Mouse (Mus musculus): Measurements from ENCODE around the gene Cntn5. TPM values are rescaled to one million over a fixed set of nuclear protein-coding genes. Genes with fewer than 3 reads are reported as not detected.

Gene Cntn5
- polyA plus RNA-seq, 1 experiment from 2014 or later: 1.7 TPM

DNA sequence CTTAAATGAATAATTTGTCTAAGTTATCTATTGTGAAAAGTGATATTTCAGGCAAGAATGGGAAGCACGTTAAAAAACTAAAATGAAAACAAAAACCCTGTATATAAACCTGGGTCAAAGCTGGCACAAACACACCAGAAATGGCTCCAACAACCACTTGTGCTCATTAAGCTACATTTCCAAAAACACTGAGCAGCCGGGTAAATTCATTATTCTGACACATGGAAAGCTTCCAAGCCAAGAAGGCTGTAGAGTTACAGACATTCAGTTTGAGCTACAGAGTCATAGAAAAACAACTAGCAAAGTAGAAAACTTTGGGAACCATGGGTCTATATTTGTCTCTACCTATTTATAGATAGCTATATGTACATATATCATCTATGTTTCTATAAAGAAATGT is 1087.1 kb downstream of the Cntn5 start:
- WGBS: 86% methylated on average over 2 of the region's 2 CpGs
- H3K36me3 ChIP-seq (ENCODE audit: control insufficient read depth, insufficient read depth, low read length): no peaks in the 10 kb centered on the region
- no peak overlapping the region for H3K27ac ChIP-seq (ENCODE audit: low read depth, low read length)
- no peak for ATAC-seq (ENCODE audit: low FRiP score)
- H3K4me2 ChIP-seq: no peak overlapping the region
- H3K27me3 ChIP-seq (ENCODE audit: control insufficient read depth, insufficient read depth, low read length): no peaks in the 10 kb centered on the region
- H3K9ac ChIP-seq (ENCODE audit: low read length): no peak overlapping the region
- no peak for DNase-seq (ENCODE audit: low spot score, missing footprints)
- no peak overlapping the region for H3K4me3 ChIP-seq (ENCODE audit: low read depth, low read length)
- H3K9me3 ChIP-seq (ENCODE audit: control insufficient read depth, low read length): no peaks in the 10 kb centered on the region
- no peaks in the 10 kb centered on the region for H3K4me1 ChIP-seq (ENCODE audit: control insufficient read depth, insufficient read depth, low read length)

DNA sequence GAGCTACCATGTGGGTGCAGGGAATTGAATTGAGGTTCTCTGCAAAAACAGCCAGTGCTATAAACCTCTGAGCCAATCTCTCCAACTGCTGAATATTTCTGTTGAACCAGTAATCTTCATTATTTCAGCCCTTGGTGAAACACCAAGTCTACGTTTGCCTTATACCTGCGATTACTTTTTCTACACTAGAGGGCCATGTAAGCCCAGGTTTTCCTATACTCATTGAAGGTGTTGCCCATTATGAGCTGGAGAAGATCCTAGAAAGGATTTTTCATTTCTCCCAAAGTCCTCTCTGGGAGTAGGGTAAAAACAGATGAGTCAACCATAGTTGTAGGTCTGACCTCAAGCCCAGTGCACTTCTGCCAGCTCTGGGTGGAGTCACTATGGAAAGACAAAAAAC is 1105.0 kb downstream of the Cntn5 start:
- no peaks in the 10 kb centered on the region for H3K4me1 ChIP-seq (ENCODE audit: control insufficient read depth, insufficient read depth, low read length)
- 80% methylated on average over 2 of the region's 2 CpGs for WGBS
- H3K9ac ChIP-seq (ENCODE audit: low read length): no peak overlapping the region
- H3K4me3 ChIP-seq (ENCODE audit: low read depth, low read length): no peak overlapping the region
- no peak overlapping the region for H3K4me2 ChIP-seq
- H3K36me3 ChIP-seq (ENCODE audit: control insufficient read depth, insufficient read depth, low read length): no peaks in the 10 kb centered on the region
- ATAC-seq (ENCODE audit: low FRiP score) (no peak), DNase-seq (ENCODE audit: low spot score, missing footprints) (no peak)
- H3K9me3 ChIP-seq (ENCODE audit: control insufficient read depth, low read length): no peaks in the 10 kb centered on the region
- no peaks in the 10 kb centered on the region for H3K27me3 ChIP-seq (ENCODE audit: control insufficient read depth, insufficient read depth, low read length)
- H3K27ac ChIP-seq (ENCODE audit: low read depth, low read length): no peak overlapping the region

DNA sequence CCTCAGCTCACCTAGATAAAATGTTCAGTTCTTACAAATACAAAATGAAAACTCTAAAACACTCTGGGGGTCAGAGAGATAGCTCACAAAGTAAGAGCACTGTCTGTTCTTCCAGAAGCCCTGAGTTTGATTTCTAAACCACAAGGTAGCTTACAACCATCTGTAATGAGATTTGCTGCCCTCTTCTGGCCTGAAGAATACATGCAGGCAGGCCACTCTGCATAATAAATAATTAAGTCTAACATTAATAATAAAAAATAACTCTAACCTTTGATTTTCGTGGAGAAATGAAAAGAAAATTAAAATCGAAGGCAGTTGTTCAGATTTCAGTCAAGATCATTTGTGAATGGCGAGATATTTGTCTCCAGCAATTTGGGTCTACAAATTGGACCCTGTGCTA is 1120.9 kb downstream of the Cntn5 start:
- ATAC-seq (ENCODE audit: low FRiP score) (no peak), DNase-seq (ENCODE audit: low spot score, missing footprints) (no peak)
- no peak overlapping the region for H3K9ac ChIP-seq (ENCODE audit: low read length)
- H3K27me3 ChIP-seq (ENCODE audit: control insufficient read depth, insufficient read depth, low read length): no peaks in the 10 kb centered on the region
- H3K4me1 ChIP-seq (ENCODE audit: control insufficient read depth, insufficient read depth, low read length): no peaks in the 10 kb centered on the region
- WGBS: 60% methylated on average over 3 of the region's 3 CpGs
- H3K36me3 ChIP-seq (ENCODE audit: control insufficient read depth, insufficient read depth, low read length): no peaks in the 10 kb centered on the region
- no peak overlapping the region for H3K27ac ChIP-seq (ENCODE audit: low read depth, low read length)
- H3K4me3 ChIP-seq (ENCODE audit: low read depth, low read length): no peak overlapping the region
- no peak overlapping the region for H3K4me2 ChIP-seq
- H3K9me3 ChIP-seq (ENCODE audit: control insufficient read depth, low read length): no peaks in the 10 kb centered on the region

DNA sequence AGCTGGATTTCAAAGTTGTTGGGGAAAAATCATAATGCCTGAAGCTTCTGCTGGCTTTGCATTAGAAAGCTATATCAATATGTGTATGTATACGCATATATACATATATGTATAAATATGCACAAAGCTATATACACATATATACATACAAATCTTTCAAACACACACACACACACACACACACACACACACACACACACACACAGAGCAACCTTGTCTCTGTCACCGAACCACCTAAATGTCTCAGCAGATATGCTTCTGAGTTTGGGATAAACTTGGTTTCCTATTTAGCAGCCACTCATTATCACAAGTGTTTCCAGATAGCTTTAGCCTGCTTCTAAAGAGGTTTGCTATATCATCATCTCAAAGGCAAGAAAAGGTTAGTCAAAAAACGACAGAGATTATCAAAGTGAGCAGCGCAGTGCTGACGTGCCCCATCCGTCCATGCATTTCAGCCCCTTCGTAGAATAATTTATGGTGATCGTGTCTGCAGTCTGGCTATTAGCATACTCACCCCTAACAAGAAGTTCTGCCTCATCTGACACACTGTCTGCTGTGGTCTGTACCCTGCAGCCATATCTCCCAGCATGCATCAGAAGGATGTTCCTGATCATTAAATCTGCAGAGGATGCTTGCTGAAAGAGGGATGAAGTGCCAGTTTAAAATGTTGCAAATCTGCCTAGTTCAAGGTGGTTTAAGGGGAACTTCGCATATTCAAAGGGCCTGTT is 1123.3 kb downstream of the Cntn5 start:
- ATAC-seq (ENCODE audit: low FRiP score): 0 out of 2 replicates have a peak, but pooled peaks have one; percentile 44
- Histone ChIP-seq H3K4me2 (no peak overlapping the region), H3K27ac (ENCODE audit: low read depth, low read length) (no peak overlapping the region), H3K4me3 (ENCODE audit: low read depth, low read length) (no peak overlapping the region), H3K27me3 (ENCODE audit: control insufficient read depth, insufficient read depth, low read length) (no peaks in the 10 kb centered on the region), H3K9me3 (ENCODE audit: control insufficient read depth, low read length) (no peaks in the 10 kb centered on the region), H3K9ac (ENCODE audit: low read length) (no peak overlapping the region), H3K36me3 (ENCODE audit: control insufficient read depth, insufficient read depth, low read length) (no peaks in the 10 kb centered on the region), H3K4me1 (ENCODE audit: control insufficient read depth, insufficient read depth, low read length) (no peaks in the 10 kb centered on the region)
- WGBS: 83% methylated on average over 9 of the region's 9 CpGs
- DNase-seq (ENCODE audit: low spot score, missing footprints): no peak

DNA sequence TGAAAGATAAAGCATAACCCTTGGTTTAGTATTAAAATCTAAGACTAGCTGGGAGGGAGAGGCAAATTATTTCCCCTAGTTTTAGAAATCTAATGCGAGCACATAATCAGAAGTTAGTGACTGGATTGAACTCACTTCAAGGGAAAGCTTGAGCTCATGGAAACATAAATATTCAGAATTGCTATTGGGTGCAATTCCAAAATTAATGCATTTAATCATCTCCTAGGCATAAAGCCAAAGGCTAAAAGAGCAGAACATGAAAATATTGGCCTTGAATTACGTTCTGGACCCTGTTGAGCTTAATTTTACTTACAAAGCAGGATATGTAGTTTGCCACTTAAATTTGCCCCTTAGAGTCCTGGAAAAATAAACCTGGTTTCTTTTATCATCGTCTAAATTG is 1124.9 kb downstream of the Cntn5 start:
- Histone ChIP-seq H3K4me1 (ENCODE audit: control insufficient read depth, insufficient read depth, low read length) (no peaks in the 10 kb centered on the region), H3K27me3 (ENCODE audit: control insufficient read depth, insufficient read depth, low read length) (no peaks in the 10 kb centered on the region), H3K27ac (ENCODE audit: low read depth, low read length) (no peak overlapping the region), H3K9ac (ENCODE audit: low read length) (no peak overlapping the region), H3K36me3 (ENCODE audit: control insufficient read depth, insufficient read depth, low read length) (no peaks in the 10 kb centered on the region), H3K9me3 (ENCODE audit: control insufficient read depth, low read length) (no peaks in the 10 kb centered on the region), H3K4me2 (no peak overlapping the region), H3K4me3 (ENCODE audit: low read depth, low read length) (no peak overlapping the region)
- 78% methylated on average over 3 of the region's 3 CpGs for WGBS
- no peak for DNase-seq (ENCODE audit: low spot score, missing footprints)
- ATAC-seq (ENCODE audit: low FRiP score): no peak

DNA sequence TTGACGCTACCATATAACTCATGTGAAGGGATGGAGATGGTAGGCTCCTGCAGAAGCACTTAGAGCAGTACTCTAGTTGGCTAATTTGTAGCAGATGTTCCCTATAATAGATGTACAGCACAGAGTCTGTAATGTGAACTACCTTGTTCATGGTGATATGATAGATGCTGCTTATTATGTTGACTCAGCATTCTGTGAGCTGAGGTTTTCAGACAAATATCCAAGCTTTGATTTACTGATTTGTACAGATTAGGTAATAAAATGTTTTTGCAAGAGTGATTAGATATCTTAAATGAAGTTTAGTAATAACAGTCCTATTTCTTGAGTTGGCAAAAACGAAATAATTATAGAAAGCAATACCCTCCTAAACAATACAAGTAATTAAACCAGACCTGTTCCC is 1133.8 kb downstream of the Cntn5 start:
- 76% methylated on average over 2 of the region's 2 CpGs for WGBS
- DNase-seq (ENCODE audit: low spot score, missing footprints) (no peak), ATAC-seq (ENCODE audit: low FRiP score) (no peak)
- no peak overlapping the region for H3K9ac ChIP-seq (ENCODE audit: low read length)
- H3K36me3 ChIP-seq (ENCODE audit: control insufficient read depth, insufficient read depth, low read length): no peaks in the 10 kb centered on the region
- no peaks in the 10 kb centered on the region for H3K27me3 ChIP-seq (ENCODE audit: control insufficient read depth, insufficient read depth, low read length)
- H3K4me3 ChIP-seq (ENCODE audit: low read depth, low read length): no peak overlapping the region
- H3K27ac ChIP-seq (ENCODE audit: low read depth, low read length): no peak overlapping the region
- no peaks in the 10 kb centered on the region for H3K9me3 ChIP-seq (ENCODE audit: control insufficient read depth, low read length)
- no peaks in the 10 kb centered on the region for H3K4me1 ChIP-seq (ENCODE audit: control insufficient read depth, insufficient read depth, low read length)
- H3K4me2 ChIP-seq: no peak overlapping the region

DNA sequence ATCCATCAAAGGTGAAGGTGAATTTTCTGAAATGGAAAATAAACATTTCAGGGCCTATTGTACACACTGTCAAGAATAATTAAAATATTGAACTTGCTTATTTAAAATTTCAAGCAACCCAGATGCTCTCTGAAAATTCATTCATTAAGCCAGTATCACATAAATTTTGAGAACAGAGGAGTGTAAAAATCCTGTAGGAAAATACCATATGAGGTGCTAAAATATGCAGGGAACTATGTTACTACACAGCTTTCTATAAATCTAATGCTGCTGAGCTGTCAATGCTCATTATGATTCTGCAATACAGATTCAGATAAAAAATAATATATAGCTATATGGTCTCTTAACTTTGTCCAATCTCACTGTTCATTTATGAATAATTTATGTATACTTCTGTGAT is 1134.9 kb downstream of the Cntn5 start:
- Histone ChIP-seq H3K27ac (ENCODE audit: low read depth, low read length) (no peak overlapping the region), H3K27me3 (ENCODE audit: control insufficient read depth, insufficient read depth, low read length) (no peaks in the 10 kb centered on the region), H3K36me3 (ENCODE audit: control insufficient read depth, insufficient read depth, low read length) (no peaks in the 10 kb centered on the region), H3K9me3 (ENCODE audit: control insufficient read depth, low read length) (no peaks in the 10 kb centered on the region), H3K9ac (ENCODE audit: low read length) (no peak overlapping the region), H3K4me2 (no peak overlapping the region), H3K4me1 (ENCODE audit: control insufficient read depth, insufficient read depth, low read length) (no peaks in the 10 kb centered on the region), H3K4me3 (ENCODE audit: low read depth, low read length) (no peak overlapping the region)
- DNase-seq (ENCODE audit: low spot score, missing footprints) (no peak), ATAC-seq (ENCODE audit: low FRiP score) (no peak)

DNA sequence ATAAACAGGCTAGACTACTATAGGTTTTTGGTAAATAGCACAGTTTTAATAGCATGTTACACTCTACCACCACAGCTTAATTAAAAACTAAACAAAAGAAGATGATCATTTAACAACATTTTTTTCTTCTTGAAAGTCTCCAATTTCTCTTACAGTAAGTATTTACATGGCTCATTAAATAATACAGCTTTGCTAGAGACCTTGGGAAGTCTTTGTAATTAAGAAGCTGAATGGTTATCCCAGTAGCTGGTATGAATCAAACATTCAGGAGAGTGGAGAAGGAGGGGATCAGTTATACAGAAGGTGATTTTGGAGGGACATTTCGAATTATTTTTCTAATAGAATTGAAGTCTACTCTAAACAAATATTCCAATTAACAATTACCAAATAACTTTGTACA is 1186.4 kb downstream of the Cntn5 start:
- Histone ChIP-seq H3K4me2 (no peak overlapping the region), H3K4me3 (ENCODE audit: low read depth, low read length) (no peak overlapping the region), H3K4me1 (ENCODE audit: control insufficient read depth, insufficient read depth, low read length) (no peaks in the 10 kb centered on the region), H3K27ac (ENCODE audit: low read depth, low read length) (no peak overlapping the region), H3K36me3 (ENCODE audit: control insufficient read depth, insufficient read depth, low read length) (no peaks in the 10 kb centered on the region), H3K27me3 (ENCODE audit: control insufficient read depth, insufficient read depth, low read length) (no peaks in the 10 kb centered on the region), H3K9me3 (ENCODE audit: control insufficient read depth, low read length) (no peaks in the 10 kb centered on the region), H3K9ac (ENCODE audit: low read length) (no peak overlapping the region)
- no peak for DNase-seq (ENCODE audit: low spot score, missing footprints)
- no peak for ATAC-seq (ENCODE audit: low FRiP score)
- WGBS: 82% methylated on average over 1 of the region's 1 CpGs

DNA sequence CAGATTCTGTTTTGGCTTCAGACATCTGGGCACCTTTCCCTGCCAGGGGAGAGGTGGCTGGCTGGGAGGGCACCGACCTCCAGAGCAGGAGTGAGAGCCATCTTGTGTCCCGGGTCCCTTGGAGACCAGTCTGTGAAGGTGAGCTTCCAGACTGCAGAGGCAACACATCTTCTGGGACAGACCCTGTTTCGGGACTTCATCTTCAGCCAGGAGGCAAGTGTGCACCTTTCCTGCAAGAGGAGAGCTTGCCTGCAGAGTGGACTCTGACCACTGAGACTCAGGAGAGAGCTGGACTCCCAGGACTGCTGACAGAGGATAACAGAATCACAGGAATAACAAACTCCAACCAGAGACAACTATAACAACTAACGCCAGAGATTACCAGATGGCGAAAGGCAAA is 1195.9 kb downstream of the Cntn5 start:
- H3K4me3 ChIP-seq (ENCODE audit: low read depth, low read length): no peak overlapping the region
- WGBS: 88% methylated on average over 5 of the region's 5 CpGs
- H3K27ac ChIP-seq (ENCODE audit: low read depth, low read length): no peak overlapping the region
- H3K27me3 ChIP-seq (ENCODE audit: control insufficient read depth, insufficient read depth, low read length): no peaks in the 10 kb centered on the region
- ATAC-seq (ENCODE audit: low FRiP score) (no peak), DNase-seq (ENCODE audit: low spot score, missing footprints) (no peak)
- no peaks in the 10 kb centered on the region for H3K9me3 ChIP-seq (ENCODE audit: control insufficient read depth, low read length)
- H3K4me1 ChIP-seq (ENCODE audit: control insufficient read depth, insufficient read depth, low read length): no peaks in the 10 kb centered on the region
- no peaks in the 10 kb centered on the region for H3K36me3 ChIP-seq (ENCODE audit: control insufficient read depth, insufficient read depth, low read length)
- H3K9ac ChIP-seq (ENCODE audit: low read length): no peak overlapping the region
- no peak overlapping the region for H3K4me2 ChIP-seq

Data from midbrain, embryonic 11.5 days (tissue).